Mouse (Mus musculus): Measurements from ENCODE around the gene Zfp800.

Gene Zfp800

DNA sequence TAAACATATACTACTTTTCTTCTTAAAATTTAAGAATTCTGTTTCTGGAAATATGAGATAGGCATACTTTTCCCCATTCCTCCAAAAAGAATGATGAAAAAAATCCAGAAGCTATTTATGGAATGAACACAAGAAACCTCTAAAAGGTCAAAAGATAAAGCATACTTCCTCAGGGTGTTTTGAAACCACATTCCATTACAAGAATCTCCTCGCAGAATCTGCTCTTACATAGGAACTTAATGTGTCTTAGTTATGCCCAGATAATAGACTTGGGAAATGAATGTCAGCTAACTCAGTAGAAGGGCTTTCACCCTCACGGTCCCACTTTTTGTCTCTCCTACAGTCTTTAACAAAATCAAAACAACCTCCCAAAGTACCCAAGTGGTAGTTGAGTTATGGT lies 203.9 kb downstream of the Zfp800 start:
- DNase-seq = no peak

DNA sequence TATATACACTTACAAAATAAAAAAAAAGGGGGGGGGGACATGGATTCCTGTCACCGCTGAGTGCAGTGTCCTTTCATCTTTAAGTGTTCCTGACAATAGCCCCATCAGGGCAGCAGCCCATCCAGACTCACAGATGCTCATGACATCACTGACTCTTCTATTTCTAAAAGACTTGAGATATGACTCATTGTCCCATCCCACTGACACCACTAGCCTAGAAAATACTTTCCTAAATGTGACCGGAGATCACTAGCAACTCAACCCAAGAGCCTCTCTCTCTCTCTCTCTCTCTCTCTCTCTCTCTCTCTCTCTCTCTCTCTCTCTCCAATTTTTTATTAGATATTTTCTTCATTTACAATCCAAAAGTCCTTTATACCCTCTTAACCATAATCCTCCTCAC lies 205.9 kb downstream of the Zfp800 start:
- no peak for DNase-seq

Measured in layer of hippocampus, adult 9-11 months (tissue).